Mouse (Mus musculus): ENCODE measurements around the gene Ssr2.

GRCm38 (mm10) chr3:88624951-88625350, 49.3 kb downstream of the Ssr2 start:
- TF ChIP-seq EP300 (IDR thresholded peaks at IDR 0.05) (no peak), CTCF (IDR thresholded peaks at IDR 0.05) (no peak)

Measured in lung, postnatal 0 days (tissue).